Mouse (Mus musculus) heart, embryonic 12.5 days (tissue): ENCODE data around the gene Krtap28-10. TPM values are rescaled to one million over a fixed set of nuclear protein-coding genes. Genes with fewer than 3 reads are reported as not detected.
"Not testable (repeated sequence)": the region's sequence is repeated elsewhere in the genome, so short reads cannot be mapped to it uniquely, and the experiment has no call there.

Source experiments
- ATAC-seq: fragments of 200-750 bp; cut with Nextera tagmentation; 2 replicates; pipeline ENCODE4 v1.8.0; 2017; ENCODE audit warnings: moderate TSS enrichment, moderate library complexity; ENCODE audit not compliant: insufficient number of reproducible peaks, low FRiP score
- H3K27ac ChIP-seq: fragments of 300-500 bp; sonication (generic); 2 replicates; pipeline ENCODE4 v1.5.1; 2016; ENCODE audit warnings: mild to moderate bottlenecking, moderate library complexity; ENCODE audit not compliant: poor library complexity, severe bottlenecking
- H3K27me3 ChIP-seq: fragments of 300-500 bp; sonication (generic); replicated peaks from 2 replicates; pipeline ENCODE4 v1.6.1; 2016; ENCODE audit warnings: mild to moderate bottlenecking, moderate library complexity
- H3K36me3 ChIP-seq: fragments of 300-500 bp; sonication (generic); 2 replicates; pipeline ENCODE4 v1.6.1; 2016; ENCODE audit warnings: mild to moderate bottlenecking, moderate library complexity
- H3K4me1 ChIP-seq: fragments of 300-500 bp; sonication (generic); replicated peaks from 2 replicates; pipeline ENCODE4 v1.6.1; 2016; ENCODE audit warnings: mild to moderate bottlenecking
- H3K4me2 ChIP-seq: fragments of 300-500 bp; sonication (generic); 2 replicates; pipeline ENCODE4 v1.6.1; 2016; ENCODE audit warnings: mild to moderate bottlenecking, moderate library complexity
- H3K4me3 ChIP-seq: fragments of 300-500 bp; sonication (generic); 2 replicates; pipeline ENCODE4 v1.5.1; 2016; ENCODE audit warnings: mild to moderate bottlenecking
- H3K9ac ChIP-seq: fragments of 300-500 bp; sonication (generic); 2 replicates; pipeline ENCODE4 v1.6.1; 2016; ENCODE audit warnings: mild to moderate bottlenecking, moderate library complexity
- H3K9me3 ChIP-seq: fragments of 300-500 bp; sonication (generic); replicated peaks from 2 replicates; pipeline ENCODE4 v1.6.1; 2016; ENCODE audit warnings: mild to moderate bottlenecking, moderate library complexity
- WGBS: fragments of 180-500 bp; shearing (Covaris S2); methylation state at CpG from one replicate; pipeline ENCODE4 v1.1.7; 2016; 5-methylcytosine and 5-hydroxymethylcytosine counted together
- polyA plus RNA-seq: library from polyadenylated mRNA; unstranded; fragments of >200 nt; fragmentation: Nextera tagmentation; extraction: Ambion mirVana; gene quantifications from 2 replicates; pipeline ENCODE4 v1.2.1, GENCODE M21; 2016

The Krtap28-10 gene
- polyA plus RNA-seq, 1 experiment from 2014 or later: not detected

GRCm38 (mm10) chr1:83007471-83007870 is 34.8 kb downstream of the Krtap28-10 start:
- no peaks in the 10 kb centered on the region for H3K27me3 ChIP-seq
- H3K36me3 ChIP-seq: no peaks in the 10 kb centered on the region
- WGBS: 70% methylated on average over 6 of the region's 6 CpGs
- no peaks in the 10 kb centered on the region for H3K9me3 ChIP-seq
- H3K27ac ChIP-seq: no peak overlapping the region
- no peak overlapping the region for H3K4me3 ChIP-seq
- peaks cover 20% of the 10 kb centered on the region for H3K4me1 ChIP-seq
- H3K4me2 ChIP-seq: no peak overlapping the region
- no peak for ATAC-seq
- H3K9ac ChIP-seq: no peak overlapping the region

- H3K27ac ChIP-seq: no peak overlapping the region
- WGBS: 53% methylated on average over 8 of the region's 8 CpGs
- no peak for ATAC-seq
These were observed 35.8 kb downstream of the Krtap28-10 start for GRCm38 (mm10) chr1:83006218-83007179.

GRCm38 (mm10) chr1:83000306-83000705 is 42.0 kb downstream of the Krtap28-10 start, which contains the start of gene Gm47959:
TSS of gene Gm47959 (plus strand) at chr1:83000548.
- 95% methylated on average over 9 of the region's 9 CpGs for WGBS
- H3K9ac ChIP-seq: not testable (repeated sequence)

More at GRCm38 (mm10) chr1:83006218-83007179, 35.8 kb downstream of the Krtap28-10 start:
- H3K9ac ChIP-seq: no peak overlapping the region
- 0 out of 2 replicates have a peak overlapping the region, but pooled peaks have one; percentile 0 for H3K4me2 ChIP-seq
- H3K4me1 ChIP-seq: peaks cover 20% of the 10 kb centered on the region
- H3K27me3 ChIP-seq: no peaks in the 10 kb centered on the region
- H3K4me3 ChIP-seq: no peak overlapping the region
- H3K9me3 ChIP-seq: no peaks in the 10 kb centered on the region
- H3K36me3 ChIP-seq: no peaks in the 10 kb centered on the region

GRCm38 (mm10) chr1:82993947-82994346 is 48.3 kb downstream of the Krtap28-10 start:
- Histone ChIP-seq H3K36me3 (no peaks in the 10 kb centered on the region), H3K9ac (no peak overlapping the region), H3K4me1 (peaks cover 4% of the 10 kb centered on the region; the same call in 1 of the 2 replicates), H3K4me3 (no peak overlapping the region), H3K27me3 (no peaks in the 10 kb centered on the region), H3K9me3 (no peaks in the 10 kb centered on the region), H3K27ac (no peak overlapping the region), H3K4me2 (no peak overlapping the region)
- no peak for ATAC-seq
- 73% methylated on average over 3 of the region's 3 CpGs for WGBS

More at GRCm38 (mm10) chr1:83000306-83000705, 42.0 kb downstream of the Krtap28-10 start, which contains the start of gene Gm47959:
- H3K4me2 ChIP-seq, ATAC-seq, H3K4me3 ChIP-seq, H3K27ac ChIP-seq, H3K9me3 ChIP-seq, H3K27me3 ChIP-seq, H3K36me3 ChIP-seq, H3K4me1 ChIP-seq: not testable (repeated sequence)

GRCm38 (mm10) chr1:82992093-82992492 is 50.2 kb downstream of the Krtap28-10 start:
- Histone ChIP-seq H3K4me1 (peaks cover 4% of the 10 kb centered on the region; the same call in 1 of the 2 replicates), H3K9ac (no peak overlapping the region), H3K27me3 (no peaks in the 10 kb centered on the region), H3K4me2 (no peak overlapping the region), H3K27ac (no peak overlapping the region), H3K36me3 (no peaks in the 10 kb centered on the region), H3K9me3 (no peaks in the 10 kb centered on the region), H3K4me3 (no peak overlapping the region)
- 82% methylated on average over 6 of the region's 6 CpGs for WGBS
- ATAC-seq: no peak

GRCm38 (mm10) chr1:82991596-82991995 is 50.7 kb downstream of the Krtap28-10 start:
- Histone ChIP-seq H3K27ac (no peak overlapping the region), H3K9ac (no peak overlapping the region), H3K36me3 (no peaks in the 10 kb centered on the region), H3K4me1 (peaks cover 4% of the 10 kb centered on the region; the same call in 1 of the 2 replicates), H3K9me3 (no peaks in the 10 kb centered on the region), H3K4me2 (no peak overlapping the region), H3K4me3 (no peak overlapping the region), H3K27me3 (no peaks in the 10 kb centered on the region)
- WGBS: 76% methylated on average over 3 of the region's 3 CpGs
- ATAC-seq: no peak

Other genes starting within 250 kb of the Krtap28-10 start
- gene Agfg1, start 203.0 kb downstream of the Krtap28-10 start, polyA plus RNA-seq: 46.4 and 47.0 TPM in 2 replicates
- 0.29 TPM in 1 of 2 replicates, not detected in the other for gene A030005L19Rik, start 129.2 kb downstream of the Krtap28-10 start, polyA plus RNA-seq
- not detected in 2 replicates for gene A030014E15Rik, start 117.6 kb downstream of the Krtap28-10 start, polyA plus RNA-seq
- gene Gm6217, start 111.1 kb downstream of the Krtap28-10 start, polyA plus RNA-seq: not detected in 2 replicates
- gene A030003K21Rik, start 99.1 kb downstream of the Krtap28-10 start, polyA plus RNA-seq: not detected in 2 replicates
- not detected in 2 replicates for gene Gm7544, start 86.5 kb downstream of the Krtap28-10 start, polyA plus RNA-seq
- gene Gm47955, start 82.2 kb downstream of the Krtap28-10 start, polyA plus RNA-seq: not detected in 2 replicates
- gene Gm47959, start 41.9 kb downstream of the Krtap28-10 start, polyA plus RNA-seq: not detected in 2 replicates
- gene Slc19a3, start 4.0 kb downstream of the Krtap28-10 start, polyA plus RNA-seq: 2.3 and 2.7 TPM in 2 replicates
- gene Gm47969, start 2.5 kb upstream of the Krtap28-10 start, polyA plus RNA-seq: not detected in 2 replicates
- gene A030005K14Rik, start 16.9 kb upstream of the Krtap28-10 start, polyA plus RNA-seq: not detected in 2 replicates
- not detected in 2 replicates for gene Krtap28-13, start 18.4 kb upstream of the Krtap28-10 start, polyA plus RNA-seq
- gene Ccl20, start 74.3 kb upstream of the Krtap28-10 start, polyA plus RNA-seq: 0.21 and 0.66 TPM in 2 replicates
- not detected in 2 replicates for gene Daw1, start 117.3 kb upstream of the Krtap28-10 start, polyA plus RNA-seq